26 mouse cellular contexts compared by ENCODE assay signal in the genomic region with DNA sequence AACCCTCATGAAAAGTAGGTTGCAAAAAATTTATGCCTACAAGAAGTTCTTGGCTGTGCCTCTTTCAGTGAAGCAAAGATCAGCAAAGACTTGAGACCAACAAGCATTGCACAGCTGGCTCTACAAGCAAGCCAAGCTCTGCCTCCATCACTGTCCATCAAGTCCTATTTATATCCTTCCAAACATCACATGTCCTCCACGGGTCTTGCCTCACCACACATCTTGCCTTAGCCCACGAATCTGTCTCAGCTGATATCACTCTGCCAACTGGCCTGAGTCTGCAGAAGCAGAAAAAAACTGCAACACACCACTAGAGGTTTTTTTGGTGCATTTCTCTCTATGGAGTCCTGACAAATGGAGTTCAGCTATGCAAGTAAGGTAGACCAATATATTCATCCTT. TPM values are rescaled to one million over a fixed set of nuclear protein-coding genes. Genes with fewer than 3 reads are reported as not detected.
DNase-seq lines count a peak whose midpoint lies in the region.
"Had no signal": no experiment of that assay in that cellular context is flagged by ENCODE, and none has a peak within 500 bp of the region (broad histone marks: within the 10 kb centered on the region; RNA-seq: fewer than 3 reads in every experiment).

No protein-coding gene starts in this region.

- no peak overlapping the region for H3K4me3 ChIP-seq in heart, embryonic 10.5 days
- H3K4me3 ChIP-seq: embryonic facial prominence, embryonic 10.5 days; embryonic facial prominence, embryonic 12.5 days; forebrain, embryonic 13.5 days; forebrain, embryonic 15.5 days had no signal

- intact Hi-C loops in heart, postnatal 25 days (cut with DNase I) = no loop called here
- intact Hi-C loops in gastrocnemius, postnatal 14 days (cut with DNase I; ENCODE audit: low total_unique reads) = no loop called here

- no peaks in the 10 kb centered on the region for H3K36me3 ChIP-seq in heart, embryonic 10.5 days
- H3K36me3 ChIP-seq: embryonic facial prominence, embryonic 10.5 days; embryonic facial prominence, embryonic 12.5 days; forebrain, embryonic 15.5 days had no signal

- peak; percentile 58 for DNase-seq in heart, embryonic 10.5 days (ENCODE audit: low spot score)
- DNase-seq in heart, postnatal 25 days (ENCODE audit: low spot score) = no peak
- peak; percentile 18 for DNase-seq in adipocyte (ENCODE audit: low spot score)
- no peak for DNase-seq in gastrocnemius, postnatal 14 days
- no peak for DNase-seq in layer of hippocampus, postnatal 10 days (ENCODE audit: low spot score in 2 of 2)
- DNase-seq: adrenal gland, adult 2 months; adrenal gland, postnatal 10 days; adrenal gland, postnatal 25 days; cerebellum, adult 11-12 months; cerebellum, adult 2 months; cerebellum, adult 9-10 months; cerebellum, postnatal 10 days; cerebellum, postnatal 25 days; forebrain, postnatal 0 days had no signal

- H3K27me3 ChIP-seq in heart, embryonic 10.5 days (ENCODE audit: insufficient read depth, poor library complexity, severe bottlenecking) = no peaks in the 10 kb centered on the region
- H3K27me3 ChIP-seq: embryonic facial prominence, embryonic 12.5 days; forebrain, embryonic 13.5 days; forebrain, embryonic 15.5 days had no signal

- no peak overlapping the region for H3K27ac ChIP-seq in heart, embryonic 10.5 days
- H3K27ac ChIP-seq: embryonic facial prominence, embryonic 10.5 days; embryonic facial prominence, embryonic 12.5 days; forebrain, embryonic 13.5 days; forebrain, embryonic 15.5 days had no signal

- no peaks in the 10 kb centered on the region for H3K4me1 ChIP-seq in heart, embryonic 10.5 days
- H3K4me1 ChIP-seq: embryonic facial prominence, embryonic 10.5 days; embryonic facial prominence, embryonic 12.5 days; forebrain, embryonic 13.5 days; forebrain, embryonic 15.5 days had no signal

- 56% methylated on average over 2 of the region's 2 CpGs for WGBS in heart, embryonic 10.5 days

- no peaks in the 10 kb centered on the region for H3K9me3 ChIP-seq in heart, embryonic 10.5 days
- H3K9me3 ChIP-seq: embryonic facial prominence, embryonic 10.5 days; embryonic facial prominence, embryonic 12.5 days; forebrain, embryonic 13.5 days; forebrain, embryonic 15.5 days had no signal

RNA-seq across cellular contexts. Expression of gene Klk12, which starts 15.9 kb away (rescaled TPM):
- not detected in 2 replicates for polyA plus RNA-seq in heart, embryonic 10.5 days (2016; fragmentation: Nextera tagmentation; extraction: Ambion mirVana)
- total RNA-seq in heart, postnatal 25 days (2021) = not detected
- not detected for total RNA-seq in gastrocnemius, postnatal 14 days (2021)
- total RNA-seq in layer of hippocampus, postnatal 10 days (2021) = not detected
- total RNA-seq: adrenal gland, adult 2 months; adrenal gland, postnatal 10 days; adrenal gland, postnatal 25 days; adrenal gland, postnatal 4 days; ES-E14; forebrain, postnatal 0 days; MEL had no signal
- polyA plus RNA-seq: activated CD4-positive, CD25-positive, alpha-beta regulatory T cell, adult 4 months; adrenal gland, adult 2 months; C2C12; cerebellum, adult 2 months; cortical plate, adult 2 months; embryonic facial prominence, embryonic 10.5 days; embryonic facial prominence, embryonic 12.5 days; forebrain, embryonic 11.5 days; forebrain, embryonic 13.5 days; forebrain, embryonic 15.5 days; forebrain, postnatal 0 days; Patski had no signal

RNA-seq across cellular contexts. Expression of gene Klk11, which starts 21.6 kb away (rescaled TPM):
- polyA plus RNA-seq in heart, embryonic 10.5 days (2016; fragmentation: Nextera tagmentation; extraction: Ambion mirVana) = not detected in 2 replicates
- not detected for total RNA-seq in heart, postnatal 25 days (2021)
- total RNA-seq in gastrocnemius, postnatal 14 days (2021) = not detected
- total RNA-seq in layer of hippocampus, postnatal 10 days (2021) = not detected
- total RNA-seq: adrenal gland, adult 2 months; adrenal gland, postnatal 25 days; adrenal gland, postnatal 4 days; forebrain, postnatal 0 days; MEL had no signal
- polyA plus RNA-seq: adrenal gland, adult 2 months; C2C12; cerebellum, adult 2 months; cortical plate, adult 2 months; forebrain, embryonic 11.5 days; forebrain, embryonic 13.5 days; forebrain, embryonic 15.5 days; Patski had no signal

RNA-seq across cellular contexts. Expression of gene Klk10, which starts 28.0 kb away (rescaled TPM):
- 0.20 and 0.28 TPM in 2 replicates for polyA plus RNA-seq in heart, embryonic 10.5 days (2016; fragmentation: Nextera tagmentation; extraction: Ambion mirVana)
- total RNA-seq in heart, postnatal 25 days (2021) = under 1 TPM; 0.20 to 0.42 TPM
- under 1 TPM in 1 of 2 experiments, not detected in 1; 0.22 TPM for total RNA-seq in gastrocnemius, postnatal 14 days (2021)
- total RNA-seq in layer of hippocampus, postnatal 10 days (2021) = under 1 TPM; 0.31 to 0.43 TPM
- total RNA-seq: adrenal gland, postnatal 25 days; forebrain, postnatal 0 days; MEL had no signal
- polyA plus RNA-seq: forebrain, embryonic 13.5 days; Patski had no signal

RNA-seq across cellular contexts. Expression of gene Klk9, which starts 38.9 kb away (rescaled TPM):
- polyA plus RNA-seq in heart, embryonic 10.5 days (2016; fragmentation: Nextera tagmentation; extraction: Ambion mirVana) = not detected in 2 replicates
- total RNA-seq in heart, postnatal 25 days (2021) = not detected
- not detected for total RNA-seq in gastrocnemius, postnatal 14 days (2021)
- not detected for total RNA-seq in layer of hippocampus, postnatal 10 days (2021)
- total RNA-seq: adrenal gland, adult 2 months; adrenal gland, postnatal 10 days; adrenal gland, postnatal 25 days; adrenal gland, postnatal 4 days; forebrain, postnatal 0 days; MEL had no signal
- polyA plus RNA-seq: activated CD4-positive, CD25-positive, alpha-beta regulatory T cell, adult 4 months; adrenal gland, adult 2 months; cortical plate, adult 2 months; forebrain, embryonic 11.5 days; forebrain, embryonic 13.5 days; forebrain, embryonic 15.5 days; forebrain, postnatal 0 days; Patski had no signal

RNA-seq across cellular contexts. Expression of gene Klk13, which starts 40.4 kb away (rescaled TPM):
- polyA plus RNA-seq in heart, embryonic 10.5 days (2016; fragmentation: Nextera tagmentation; extraction: Ambion mirVana) = 0.67 and 0.78 TPM in 2 replicates
- total RNA-seq in heart, postnatal 25 days (2021) = not detected
- not detected for total RNA-seq in gastrocnemius, postnatal 14 days (2021)
- total RNA-seq in layer of hippocampus, postnatal 10 days (2021) = not detected
- total RNA-seq: adrenal gland, adult 2 months; adrenal gland, postnatal 10 days; adrenal gland, postnatal 25 days; adrenal gland, postnatal 4 days; forebrain, postnatal 0 days; MEL had no signal
- polyA plus RNA-seq: activated CD4-positive, CD25-positive, alpha-beta regulatory T cell, adult 4 months; C2C12; cerebellum, adult 2 months; forebrain, embryonic 13.5 days; forebrain, embryonic 15.5 days; Patski had no signal

Comparison
In these comparisons a context has a peak if more than half of its experiments do, and no peak if none do; other contexts are left out.
1. DNase-seq: peak in heart, embryonic 10.5 days (single experiment) and adipocyte (single experiment); none in heart, postnatal 25 days (single experiment), gastrocnemius, postnatal 14 days (single experiment) and layer of hippocampus, postnatal 10 days (0 of 2).